Mouse (Mus musculus) right cerebral cortex, postnatal 36 days (tissue): ENCODE data around the gene Smpd3.

Experiments used
- DNase-seq, 2 experiments: peaks; one replicate each; pipeline ENCODE4 v3.0.0; 2022; ENCODE audit warnings: low spot score in 2 of 2, mixed read lengths in 1 of 2

Gene Smpd3

DNA sequence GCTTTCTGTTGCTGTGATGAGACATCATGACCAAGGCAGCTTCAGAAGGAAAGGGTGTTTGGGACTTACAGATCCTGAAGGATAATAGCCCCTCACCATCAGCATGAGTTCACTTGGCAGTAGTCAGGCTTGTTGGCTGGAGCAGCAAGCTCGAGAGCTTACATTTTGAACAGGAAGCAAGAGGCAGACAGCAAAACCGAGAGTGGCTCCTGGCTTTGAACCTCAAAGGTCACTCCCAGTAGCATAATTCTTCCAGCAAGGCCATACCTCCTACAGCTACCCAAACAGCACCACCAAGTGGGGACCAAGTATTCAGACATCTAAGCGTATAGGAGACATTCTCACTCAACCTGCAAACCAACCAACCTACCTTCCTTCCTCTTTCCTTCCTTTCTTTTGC is 105.0 kb downstream of the Smpd3 start:
- no peak for DNase-seq

DNA sequence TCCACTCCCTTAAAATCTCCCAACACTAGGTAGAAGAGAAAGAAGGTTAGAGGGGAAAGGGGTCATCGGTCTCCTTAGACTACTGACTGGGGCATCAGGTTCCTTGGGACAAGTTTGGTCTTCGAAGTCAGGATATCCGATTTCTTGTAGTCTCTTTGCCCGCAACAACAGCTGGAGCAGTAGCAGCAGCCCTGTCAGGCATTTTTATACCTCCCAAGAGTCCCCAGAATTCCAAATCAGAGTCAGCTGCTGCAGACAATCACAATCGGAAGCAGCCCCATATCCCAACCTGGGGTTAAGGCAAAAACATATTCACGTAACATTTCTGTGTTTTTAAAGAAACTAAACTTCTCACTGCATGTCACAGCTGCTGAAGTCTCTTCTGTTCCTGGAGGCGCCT is 106.3 kb downstream of the Smpd3 start:
- no peak for DNase-seq

DNA sequence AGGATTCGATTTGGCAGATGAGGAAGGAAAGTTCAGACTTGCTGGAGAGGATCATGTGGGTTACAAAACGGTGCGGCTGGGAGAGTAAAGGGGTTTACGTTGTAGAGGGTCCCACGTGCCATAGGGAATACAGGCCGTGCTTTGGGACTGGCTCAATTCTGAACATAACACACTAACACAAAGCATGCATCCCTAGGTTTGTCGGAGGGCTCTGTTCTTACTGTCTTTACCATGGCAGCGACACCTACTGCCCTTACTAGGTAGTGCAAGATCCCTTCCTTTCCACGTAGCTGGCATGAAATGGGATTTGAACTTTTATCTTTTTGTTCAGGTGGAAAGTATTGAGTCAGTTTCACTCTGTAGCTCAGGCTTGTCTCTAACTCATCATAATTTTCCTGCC is 111.2 kb downstream of the Smpd3 start:
- no peak for DNase-seq

DNA sequence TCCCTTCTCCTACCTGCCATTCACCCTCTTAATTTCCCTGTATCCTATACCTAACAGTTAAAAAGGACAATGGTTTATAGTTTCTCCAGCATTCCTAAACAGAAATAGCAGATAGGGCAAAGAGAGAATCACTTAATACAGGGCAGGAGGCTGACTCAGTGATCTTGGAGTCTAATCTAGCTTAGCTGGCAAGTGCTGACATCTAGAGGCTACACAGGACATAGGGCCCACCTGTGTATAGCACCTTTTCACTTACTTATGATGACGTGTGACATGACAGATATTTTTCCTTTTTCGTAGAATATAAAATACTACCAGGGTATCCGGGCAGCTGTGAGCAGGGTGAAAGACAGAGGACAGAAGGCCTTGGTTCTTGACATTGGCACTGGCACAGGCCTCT is 118.2 kb downstream of the Smpd3 start:
- DNase-seq: no peak

DNA sequence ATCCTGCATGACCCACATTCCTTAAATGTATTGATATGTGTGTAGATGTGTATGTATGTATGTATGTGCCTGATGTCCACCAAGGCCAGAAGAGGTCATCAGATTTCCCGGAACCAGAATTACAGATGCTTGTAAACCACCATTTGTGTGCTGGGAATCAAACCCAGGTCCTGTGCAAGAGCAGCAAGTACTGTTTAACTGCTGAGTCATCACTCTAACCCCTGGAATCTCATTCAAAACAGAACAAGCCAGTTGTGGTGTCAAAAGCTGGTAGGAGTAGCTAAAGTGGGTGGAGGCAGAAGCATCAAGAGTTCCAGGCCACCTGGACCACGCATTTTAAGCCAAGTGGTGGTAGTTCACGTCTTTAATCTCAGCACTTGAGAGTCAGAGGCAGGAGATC is 123.8 kb downstream of the Smpd3 start:
- DNase-seq: no peak

DNA sequence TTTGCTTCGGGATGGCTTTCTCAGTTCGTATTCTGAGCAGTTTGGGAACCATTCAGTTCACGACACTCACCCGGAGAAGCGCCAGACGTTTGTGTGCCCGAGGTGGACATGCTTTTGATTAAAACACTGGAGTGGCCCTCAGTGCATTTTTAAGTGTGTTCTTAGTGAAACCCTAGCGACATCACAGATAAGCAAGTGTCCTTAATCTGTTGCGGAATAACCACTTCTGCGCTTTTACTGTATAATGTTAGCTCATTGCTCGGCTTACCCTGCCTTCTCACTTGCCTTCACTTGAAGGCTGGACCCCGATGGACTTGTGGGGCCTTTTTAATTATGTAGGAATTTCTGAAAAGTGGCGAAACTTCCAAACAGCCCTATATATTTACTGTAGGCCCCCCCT is 126.4 kb downstream of the Smpd3 start:
- no peak for DNase-seq

DNA sequence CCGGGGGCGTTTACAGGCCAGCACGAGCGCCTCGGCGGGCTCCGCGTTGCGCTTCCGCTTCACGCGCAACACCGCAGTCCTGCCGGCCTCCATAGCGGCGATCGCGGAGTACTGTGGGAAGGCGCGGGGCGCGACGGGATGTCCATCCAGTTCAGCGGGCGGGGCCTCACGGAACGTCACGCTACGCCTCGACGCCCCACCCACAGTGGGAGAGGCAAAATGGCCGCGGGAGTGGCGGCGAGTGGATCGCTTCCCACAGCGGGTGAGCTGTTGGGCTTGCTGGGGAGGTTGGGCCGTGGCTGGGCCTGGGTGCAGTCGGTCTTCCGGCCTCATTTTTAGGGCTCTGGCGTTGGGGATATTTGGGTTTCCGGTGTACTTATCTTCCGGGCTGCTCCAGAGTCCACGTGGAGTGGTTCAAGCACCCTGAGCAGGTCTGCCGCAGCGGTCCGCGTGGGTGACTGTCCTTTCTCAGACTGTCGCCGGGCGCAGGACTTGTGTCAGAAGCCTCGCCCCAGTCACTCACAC is 126.9 kb downstream of the Smpd3 start, which contains the start of the genes Slc7a6os and Prmt7:
Slc7a6os (minus strand) TSS at position 115 of the 525 bp plus-strand sequence.
Prmt7 (plus strand) TSS at position 116 of the 525 bp plus-strand sequence.
- DNase-seq: peak; percentile 95

DNA sequence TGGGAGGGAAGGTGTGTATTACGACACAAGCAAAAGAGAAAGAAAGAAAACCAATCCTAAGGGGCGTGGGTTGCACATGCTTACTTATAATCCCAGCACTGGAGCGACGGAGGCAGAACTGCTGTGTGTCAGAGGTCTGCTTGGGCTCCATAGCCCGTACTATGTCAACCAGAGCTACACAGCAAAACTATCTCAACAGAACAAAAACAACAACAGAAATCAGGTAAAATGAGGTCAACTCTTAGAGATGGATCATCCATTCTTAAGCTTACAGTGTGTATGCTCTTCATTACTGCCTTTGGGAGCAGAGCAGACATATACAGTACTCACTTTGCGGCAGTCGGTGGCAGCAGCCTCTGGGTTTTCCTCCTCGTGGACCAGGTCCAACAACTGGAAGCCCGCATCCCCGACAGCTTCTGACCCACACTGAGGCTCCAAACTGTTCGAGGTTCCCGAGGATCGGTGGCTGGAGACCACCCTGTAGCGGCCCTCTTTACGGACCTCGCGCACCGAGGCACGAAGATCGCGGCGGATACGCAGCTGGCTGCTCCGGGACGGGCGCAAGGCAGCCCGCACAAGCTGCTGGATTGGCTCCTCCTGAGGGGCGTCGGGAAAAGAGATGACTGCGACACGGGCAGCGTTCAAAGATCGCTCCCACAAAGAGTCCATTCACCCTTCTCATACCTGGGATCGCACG is 127.6 kb downstream of the Smpd3 start:
- DNase-seq: peak in 1 of 2 experiments; percentile 41
